Mouse (Mus musculus): ENCODE measurements around the gene Ap1g1.

GRCm38 (mm10) chr8:109750699-109751098 is 27.7 kb upstream of the Ap1g1 start:
- TF ChIP-seq CTCF (IDR thresholded peaks at IDR 0.05) (peak; percentile 56), EP300 (IDR thresholded peaks at IDR 0.05) (no peak)

Data from lung, postnatal 0 days (tissue).